Mouse (Mus musculus) intestine, embryonic 15.5 days (tissue): ENCODE data around the gene Cyp4a31. TPM values are rescaled to one million over a fixed set of nuclear protein-coding genes. Genes with fewer than 3 reads are reported as not detected.
"Not testable (repeated sequence)": the region's sequence is repeated elsewhere in the genome, so short reads cannot be mapped to it uniquely, and the experiment has no call there.

Experiments used
- ATAC-seq: fragments of 200-750 bp; cut with Nextera tagmentation; 2 replicates; pipeline ENCODE4 v1.8.0; 2017; ENCODE audit warnings: moderate TSS enrichment, moderate library complexity
- H3K27ac ChIP-seq: fragments of 300-500 bp; sonication (generic); 2 replicates; pipeline ENCODE4 v1.5.1; 2015; ENCODE audit warnings: mild to moderate bottlenecking, inconsistent platforms
- H3K27me3 ChIP-seq: fragments of 300-500 bp; sonication (generic); replicated peaks from 2 replicates; pipeline ENCODE4 v1.6.1; 2015; ENCODE audit warnings: inconsistent platforms
- H3K36me3 ChIP-seq: fragments of 300-500 bp; sonication (generic); 2 replicates; pipeline ENCODE4 v1.6.1; 2015; ENCODE audit warnings: inconsistent platforms
- H3K4me1 ChIP-seq: fragments of 300-500 bp; sonication (generic); replicated peaks from 2 replicates; pipeline ENCODE4 v1.6.1; 2015; ENCODE audit warnings: inconsistent platforms
- H3K4me2 ChIP-seq: fragments of 300-500 bp; sonication (generic); replicated peaks from 2 replicates; pipeline ENCODE4 v1.6.1; 2015; ENCODE audit warnings: mild to moderate bottlenecking, inconsistent platforms
- H3K4me3 ChIP-seq: fragments of 300-500 bp; sonication (generic); replicated peaks from 2 replicates; pipeline ENCODE4 v1.5.1; 2015; ENCODE audit warnings: inconsistent platforms
- H3K9ac ChIP-seq: fragments of 300-500 bp; sonication (generic); 2 replicates; pipeline ENCODE4 v1.6.1; 2015; ENCODE audit warnings: inconsistent platforms
- H3K9me3 ChIP-seq: fragments of 300-500 bp; sonication (generic); 2 replicates; pipeline ENCODE4 v1.6.1; 2016; ENCODE audit warnings: inconsistent platforms
- WGBS: fragments of 180-500 bp; shearing (Covaris S2); methylation state at CpG from one replicate; pipeline ENCODE4 v1.1.7; 2015; 5-methylcytosine and 5-hydroxymethylcytosine counted together
- polyA plus RNA-seq: library from polyadenylated mRNA; unstranded; fragments of >200 nt; fragmentation: Nextera tagmentation; extraction: Ambion mirVana; gene quantifications from 2 replicates; pipeline ENCODE4 v1.2.1, GENCODE M21; 2015

Cyp4a31 gene
- polyA plus RNA-seq, 1 experiment from 2014 or later: not detected

DNA sequence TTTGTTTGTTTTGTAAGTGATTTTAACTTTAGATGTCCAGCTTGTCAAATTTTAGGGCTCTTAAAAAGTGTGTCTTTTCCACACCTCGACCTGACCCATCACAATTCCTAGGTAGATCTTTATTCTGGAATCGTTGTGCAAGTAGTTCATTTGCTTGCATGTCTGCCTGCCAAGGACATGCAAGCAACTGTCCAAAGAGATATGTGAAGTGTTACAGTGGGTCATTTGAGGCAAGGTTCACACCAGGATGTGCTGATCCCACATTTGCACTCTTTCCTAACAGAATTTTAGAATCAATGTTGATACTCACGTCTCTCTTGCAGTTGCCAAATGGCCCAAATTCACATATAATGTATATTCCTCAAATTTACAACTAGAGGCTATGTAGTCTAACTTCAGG, 11.8 kb downstream of the Cyp4a31 start:
- 75% methylated on average over 3 of the region's 3 CpGs for WGBS
- Histone ChIP-seq H3K4me3 (no peak overlapping the region), H3K9me3 (no peaks in the 10 kb centered on the region), H3K27me3 (no peaks in the 10 kb centered on the region), H3K27ac (no peak overlapping the region), H3K4me1 (no peaks in the 10 kb centered on the region), H3K36me3 (no peaks in the 10 kb centered on the region), H3K4me2 (no peak overlapping the region), H3K9ac (no peak overlapping the region)
- ATAC-seq: no peak

DNA sequence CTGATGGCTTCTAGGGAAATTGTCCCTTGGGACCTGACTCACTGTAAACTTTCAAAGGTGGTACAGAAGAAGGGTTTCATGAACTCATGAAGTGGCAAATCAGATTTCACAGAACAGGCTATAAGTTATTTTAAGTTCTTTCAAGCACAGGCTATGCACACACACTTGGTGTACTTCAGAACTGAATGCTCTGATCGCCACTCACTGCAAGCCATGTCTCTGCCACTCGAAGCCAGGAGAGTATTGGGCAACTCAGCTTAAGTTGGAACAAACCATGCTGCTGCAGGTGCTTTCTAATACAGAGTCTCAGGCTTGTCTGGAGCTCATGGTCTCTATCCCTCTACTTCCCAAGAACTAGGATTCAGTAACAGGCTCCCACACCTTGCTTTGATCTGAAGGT, 12.3 kb downstream of the Cyp4a31 start:
- 76% methylated on average over 2 of the region's 2 CpGs for WGBS

DNA sequence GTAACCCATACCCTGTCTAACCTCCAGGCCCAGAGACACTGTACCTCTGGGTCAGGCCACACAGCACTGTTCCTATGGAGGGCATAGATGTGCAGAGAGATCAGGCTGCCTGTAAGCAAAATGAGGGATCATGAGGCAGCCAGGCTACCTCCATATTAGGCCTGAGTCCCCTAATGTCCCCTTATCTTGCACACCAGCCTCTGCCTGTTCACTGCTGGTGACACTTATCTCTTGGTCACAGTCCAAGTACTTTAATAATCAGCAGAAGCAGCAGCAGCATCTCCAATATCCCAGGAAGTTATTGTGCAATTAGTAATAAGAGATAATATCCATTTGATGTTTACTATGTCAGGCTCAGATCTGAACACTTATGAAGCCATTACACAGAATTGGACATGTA, 19.6 kb downstream of the Cyp4a31 start:
- Histone ChIP-seq H3K27ac (no peak overlapping the region), H3K27me3 (no peaks in the 10 kb centered on the region), H3K4me3 (no peak overlapping the region), H3K9me3 (no peaks in the 10 kb centered on the region), H3K4me1 (no peaks in the 10 kb centered on the region), H3K4me2 (no peak overlapping the region), H3K9ac (no peak overlapping the region), H3K36me3 (no peaks in the 10 kb centered on the region)
- 0 out of 2 replicates have a peak, but pooled peaks have one; percentile 20 for ATAC-seq

More for the DNA sequence above, 12.3 kb downstream of the Cyp4a31 start:
- no peaks in the 10 kb centered on the region for H3K36me3 ChIP-seq
- ATAC-seq: no peak
- H3K27me3 ChIP-seq: no peaks in the 10 kb centered on the region
- H3K27ac ChIP-seq: no peak overlapping the region
- no peaks in the 10 kb centered on the region for H3K9me3 ChIP-seq
- no peak overlapping the region for H3K9ac ChIP-seq
- no peaks in the 10 kb centered on the region for H3K4me1 ChIP-seq
- H3K4me2 ChIP-seq: no peak overlapping the region
- no peak overlapping the region for H3K4me3 ChIP-seq

DNA sequence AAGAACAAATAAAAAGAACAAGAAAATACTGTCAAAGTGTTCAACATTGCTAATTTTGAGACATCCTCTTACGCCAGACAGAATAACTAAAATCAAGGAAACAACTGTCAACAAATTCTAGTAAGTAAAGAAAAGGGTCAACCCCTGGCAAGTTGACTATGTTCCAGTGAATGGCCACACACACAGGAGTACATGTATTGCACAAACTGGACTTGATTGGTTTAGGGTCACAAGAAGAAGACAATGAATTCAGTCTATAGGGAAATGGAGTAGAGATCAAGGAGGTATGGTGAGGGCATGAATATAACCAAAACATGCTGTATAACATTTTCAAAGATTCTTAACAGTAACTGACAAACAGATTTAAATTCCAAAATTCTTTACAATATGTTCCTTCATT, 32.9 kb downstream of the Cyp4a31 start:
- Histone ChIP-seq H3K9ac (no peak overlapping the region), H3K9me3 (no peaks in the 10 kb centered on the region), H3K4me3 (no peak overlapping the region), H3K27ac (no peak overlapping the region), H3K4me2 (no peak overlapping the region), H3K4me1 (no peaks in the 10 kb centered on the region), H3K36me3 (no peaks in the 10 kb centered on the region), H3K27me3 (no peaks in the 10 kb centered on the region)
- no peak for ATAC-seq
- 88% methylated on average over 1 of the region's 1 CpGs for WGBS

DNA sequence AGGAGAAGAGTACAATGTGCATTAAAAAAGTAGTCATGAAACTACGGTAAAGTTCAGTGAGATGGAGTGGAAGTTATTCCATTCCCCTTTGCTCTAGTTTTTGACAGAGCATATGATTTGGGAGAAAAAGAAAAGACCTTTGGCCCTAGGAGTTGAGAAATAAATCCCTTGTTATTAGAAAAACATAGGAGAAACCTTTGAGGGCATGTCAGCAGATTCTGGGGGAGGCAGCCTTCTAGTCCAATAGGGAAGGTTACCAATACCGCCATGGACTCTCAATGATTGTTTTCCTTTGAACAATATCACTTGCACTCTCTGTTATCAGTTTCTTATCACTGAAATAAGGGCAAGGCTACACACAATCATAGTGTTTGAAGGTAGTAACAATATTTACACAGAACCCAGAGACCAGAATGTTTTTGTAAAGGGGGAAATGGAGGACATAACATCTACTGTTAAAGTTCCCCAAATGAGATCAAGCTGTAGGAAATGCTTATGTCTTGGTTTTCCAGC, 33.4 kb downstream of the Cyp4a31 start:
- Histone ChIP-seq H3K9me3 (no peaks in the 10 kb centered on the region), H3K36me3 (no peaks in the 10 kb centered on the region), H3K27me3 (no peaks in the 10 kb centered on the region), H3K9ac (no peak overlapping the region), H3K4me1 (no peaks in the 10 kb centered on the region), H3K4me2 (no peak overlapping the region), H3K4me3 (no peak overlapping the region), H3K27ac (no peak overlapping the region)
- no peak for ATAC-seq
- 64% methylated on average over 2 of the region's 2 CpGs for WGBS

DNA sequence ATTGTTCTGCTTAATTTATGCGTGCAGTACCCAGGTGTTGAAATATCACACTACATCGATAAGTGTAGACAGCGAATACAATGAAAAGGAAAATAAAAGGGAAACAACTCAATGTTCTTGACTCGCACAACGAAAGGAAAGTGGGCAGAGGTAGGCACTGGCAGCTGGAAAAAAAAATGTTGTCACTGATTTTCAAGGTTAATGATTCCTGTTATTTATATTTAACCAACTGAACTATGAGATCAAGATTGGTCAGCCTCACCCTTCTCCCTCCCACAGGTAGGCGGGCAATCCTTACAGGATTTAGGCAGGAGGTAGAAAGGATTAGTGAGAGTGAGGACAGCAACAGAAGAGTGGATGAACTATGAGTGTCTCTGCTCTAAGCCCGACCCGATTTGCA, 37.2 kb downstream of the Cyp4a31 start, which contains the start of gene Cyp4a32:
TSS of gene Cyp4a32 (plus strand) at position 359 of the 400 bp plus-strand sequence.
- H3K36me3 ChIP-seq, H3K9ac ChIP-seq, H3K4me3 ChIP-seq, H3K4me1 ChIP-seq, H3K4me2 ChIP-seq, H3K27me3 ChIP-seq, H3K27ac ChIP-seq, H3K9me3 ChIP-seq, ATAC-seq: not testable (repeated sequence)
- WGBS: 81% methylated on average over 8 of the region's 8 CpGs

DNA sequence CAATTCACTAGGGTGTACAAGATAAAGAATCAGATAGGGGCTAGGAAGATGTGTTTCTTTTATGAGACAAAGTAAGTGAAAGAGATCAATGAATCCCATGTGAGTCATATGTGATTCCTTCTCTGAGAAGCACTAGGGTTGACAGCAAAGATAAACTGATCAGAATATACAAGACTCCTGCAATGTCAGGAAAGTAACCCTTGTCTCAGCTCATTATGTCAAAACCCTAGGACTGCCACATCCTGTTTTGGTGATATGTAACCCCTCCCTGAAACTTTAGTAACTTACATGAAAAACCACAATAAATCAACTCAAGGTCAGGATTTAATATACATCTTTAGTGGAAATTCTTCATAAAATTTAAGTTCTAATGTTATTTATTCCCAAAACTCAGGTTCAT, 50.6 kb downstream of the Cyp4a31 start:
- Histone ChIP-seq H3K9me3 (no peaks in the 10 kb centered on the region), H3K4me3 (no peak overlapping the region), H3K36me3 (no peaks in the 10 kb centered on the region), H3K4me1 (no peaks in the 10 kb centered on the region), H3K27me3 (no peaks in the 10 kb centered on the region), H3K4me2 (no peak overlapping the region), H3K27ac (no peak overlapping the region), H3K9ac (no peak overlapping the region)
- no peak for ATAC-seq

DNA sequence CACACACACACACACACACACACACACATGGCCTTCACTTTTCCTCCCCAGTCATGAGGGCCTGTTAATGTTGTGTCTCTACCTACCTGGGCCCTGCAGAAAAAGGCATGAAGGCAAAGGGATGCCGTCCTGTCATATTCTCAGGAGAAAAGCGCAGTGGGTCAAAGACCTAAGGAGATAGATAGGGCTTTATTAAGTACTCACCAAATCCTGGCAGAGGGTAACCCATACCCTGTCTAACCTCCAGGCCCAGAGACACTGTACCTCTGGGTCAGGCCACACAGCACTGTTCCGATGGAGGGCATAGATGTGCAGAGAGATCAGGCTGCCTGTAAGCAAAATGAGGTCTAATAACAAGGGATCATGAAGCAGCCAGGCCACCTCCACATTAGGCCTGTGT, 62.1 kb downstream of the Cyp4a31 start:
- H3K4me1 ChIP-seq, H3K9me3 ChIP-seq, H3K4me3 ChIP-seq, H3K36me3 ChIP-seq, ATAC-seq, H3K27me3 ChIP-seq, H3K4me2 ChIP-seq, H3K9ac ChIP-seq, H3K27ac ChIP-seq: not testable (repeated sequence)
- 98% methylated on average over 2 of the region's 3 CpGs for WGBS

Other genes with a start within 250 kb of the Cyp4a31 start
- not detected in 2 replicates for gene Cyp4a12b, start 152.0 kb upstream of the Cyp4a31 start, polyA plus RNA-seq
- gene Cyp4a30b, start 111.0 kb upstream of the Cyp4a31 start, polyA plus RNA-seq: not detected in 2 replicates
- gene Cyp4a14, start 67.5 kb upstream of the Cyp4a31 start, polyA plus RNA-seq: not detected in 2 replicates
- gene Cyp4a10, start 45.4 kb upstream of the Cyp4a31 start, polyA plus RNA-seq: 0.06 and 0.15 TPM in 2 replicates
- not detected in 2 replicates for gene Cyp4a32, start 37.3 kb downstream of the Cyp4a31 start, polyA plus RNA-seq
- gene Cyp4b1, start 84.1 kb downstream of the Cyp4a31 start, polyA plus RNA-seq: 2.0 and 2.6 TPM in 2 replicates
- 31.2 and 32.0 TPM in 2 replicates for gene Efcab14, start 174.1 kb downstream of the Cyp4a31 start, polyA plus RNA-seq
- gene Tex38, start 217.4 kb downstream of the Cyp4a31 start, polyA plus RNA-seq: 0.21 and 0.30 TPM in 2 replicates
- gene Atpaf1, start 221.2 kb downstream of the Cyp4a31 start, polyA plus RNA-seq: 62.4 and 63.5 TPM in 2 replicates